Mouse (Mus musculus) embryonic facial prominence, embryonic 10.5 days (tissue): ENCODE measurements around the gene Abcg5. TPM values are rescaled to one million over a fixed set of nuclear protein-coding genes. Genes with fewer than 3 reads are reported as not detected.

Source experiments
- DNase-seq: peaks from one replicate; pipeline ENCODE4 v3.0.0-alpha.2; 2017; ENCODE audit warnings: low spot score
- H3K27ac ChIP-seq: fragments of 300-500 bp; sonication (generic); replicated peaks from 2 replicates; pipeline ENCODE4 v1.5.1; 2016; ENCODE audit warnings: mild to moderate bottlenecking
- H3K27me3 ChIP-seq: fragments of 300-500 bp; sonication (generic); replicated peaks from 2 replicates; pipeline ENCODE4 v1.6.1; 2016; ENCODE audit warnings: low read depth, mild to moderate bottlenecking; ENCODE audit not compliant: poor library complexity, severe bottlenecking
- H3K36me3 ChIP-seq: fragments of 300-500 bp; sonication (generic); replicated peaks from 2 replicates; pipeline ENCODE4 v1.6.1; 2016; ENCODE audit warnings: mild to moderate bottlenecking, moderate library complexity
- H3K4me1 ChIP-seq: fragments of 300-500 bp; sonication (generic); 2 replicates; pipeline ENCODE4 v1.6.1; 2016
- H3K4me3 ChIP-seq: fragments of 300-500 bp; sonication (generic); 2 replicates; pipeline ENCODE4 v1.5.1; 2016; ENCODE audit warnings: mild to moderate bottlenecking, moderate library complexity
- H3K9me3 ChIP-seq: fragments of 300-500 bp; sonication (generic); 2 replicates; pipeline ENCODE4 v1.6.1; 2016; ENCODE audit warnings: mild to moderate bottlenecking
- WGBS: fragments of 180-500 bp; shearing (Covaris S2); methylation state at CpG from one replicate; pipeline ENCODE4 v1.1.7; 2016; 5-methylcytosine and 5-hydroxymethylcytosine counted together
- polyA plus RNA-seq: library from polyadenylated mRNA; unstranded; fragments of >200 nt; fragmentation: Nextera tagmentation; extraction: Ambion mirVana; gene quantifications from 2 replicates; pipeline ENCODE4 v1.2.1, GENCODE M21; 2016

Gene Abcg5
- polyA plus RNA-seq: 1.3 and 1.6 TPM in 2 replicates

GRCm38 (mm10) chr17:84682734-84683717 lies at the start of gene Abcg5:
Abcg5 (minus strand) TSS chr17:84683011.
- 76% methylated on average over 18 of the region's 18 CpGs for WGBS
- no peaks in the 10 kb centered on the region for H3K27me3 ChIP-seq

GRCm38 (mm10) chr17:84732612-84733011 lies 49.8 kb upstream of the Abcg5 start:
- Histone ChIP-seq H3K27ac (no peak overlapping the region), H3K4me3 (no peak overlapping the region), H3K27me3 (no peaks in the 10 kb centered on the region), H3K36me3 (peaks cover 66% of the 10 kb centered on the region), H3K9me3 (no peaks in the 10 kb centered on the region), H3K4me1 (peaks cover 11% of the 10 kb centered on the region)
- 92% methylated on average over 8 of the region's 8 CpGs for WGBS
- no peak for DNase-seq

More at GRCm38 (mm10) chr17:84682734-84683717, at the start of gene Abcg5:
- H3K4me1 ChIP-seq: peaks cover 28% of the 10 kb centered on the region
- H3K9me3 ChIP-seq: no peaks in the 10 kb centered on the region
- H3K4me3 ChIP-seq: no peak within 1 kb of the TSS
- DNase-seq: no peak
- H3K27ac ChIP-seq: no peak within 1 kb of the TSS
- no peaks in the 10 kb centered on the region for H3K36me3 ChIP-seq

- Histone ChIP-seq H3K4me3 (no peak overlapping the region), H3K27me3 (no peaks in the 10 kb centered on the region), H3K9me3 (no peaks in the 10 kb centered on the region), H3K36me3 (peaks cover 67% of the 10 kb centered on the region), H3K4me1 (no peaks in the 10 kb centered on the region), H3K27ac (no peak overlapping the region)
- DNase-seq: no peak
- WGBS: 91% methylated on average over 12 of the region's 12 CpGs
Observed at GRCm38 (mm10) chr17:84731361-84731760, 48.5 kb upstream of the Abcg5 start.

DNA sequence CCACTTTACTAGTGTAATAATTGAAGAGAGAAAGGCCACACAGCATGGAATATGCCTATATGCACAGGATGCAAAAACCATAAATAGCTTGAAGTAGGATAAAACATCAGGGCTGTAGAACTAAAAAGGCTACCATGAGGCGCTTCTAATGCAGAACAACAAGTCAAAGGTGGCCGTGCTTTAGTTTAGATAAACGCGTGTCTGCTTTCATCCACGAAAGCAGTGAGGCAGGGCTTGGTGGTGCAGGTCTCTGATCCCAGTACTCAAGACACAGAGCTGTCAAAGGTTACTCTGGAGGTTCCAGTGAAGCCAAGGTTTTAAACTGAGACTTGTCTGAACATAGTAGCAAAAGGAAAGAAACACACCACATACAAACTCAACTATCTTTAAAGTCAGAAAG lies 46.3 kb upstream of the Abcg5 start:
- 93% methylated on average over 5 of the region's 5 CpGs for WGBS
- Histone ChIP-seq H3K9me3 (no peaks in the 10 kb centered on the region), H3K27ac (no peak overlapping the region), H3K27me3 (no peaks in the 10 kb centered on the region), H3K36me3 (peaks cover 74% of the 10 kb centered on the region), H3K4me3 (no peak overlapping the region), H3K4me1 (no peaks in the 10 kb centered on the region)
- DNase-seq: no peak

GRCm38 (mm10) chr17:84728201-84728911 lies 45.5 kb upstream of the Abcg5 start:
- no peaks in the 10 kb centered on the region for H3K4me1 ChIP-seq

DNA sequence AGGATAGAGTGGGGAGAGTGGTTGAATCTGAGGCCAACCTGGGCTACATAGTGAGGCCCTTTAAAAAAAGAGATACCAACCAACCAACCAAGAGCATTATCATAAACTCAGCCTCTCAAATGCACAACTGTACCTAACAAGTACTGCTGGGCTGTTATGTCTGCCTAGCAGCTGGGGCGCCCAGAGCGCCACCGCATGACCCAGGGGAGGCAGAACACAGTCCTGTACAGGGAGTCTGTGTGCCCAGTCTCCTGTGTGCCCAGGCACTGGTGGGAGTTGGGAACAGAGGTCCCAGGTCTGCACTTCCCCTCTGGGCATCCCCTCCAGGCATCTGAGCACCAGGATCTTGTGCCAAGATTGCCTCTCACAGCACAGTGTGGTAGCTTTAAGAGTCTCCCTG lies 42.4 kb upstream of the Abcg5 start:
- no peak for DNase-seq
- 96% methylated on average over 3 of the region's 3 CpGs for WGBS
- H3K27me3 ChIP-seq: no peaks in the 10 kb centered on the region
- no peak overlapping the region for H3K27ac ChIP-seq
- peaks cover 8% of the 10 kb centered on the region for H3K4me1 ChIP-seq
- peaks cover 78% of the 10 kb centered on the region for H3K36me3 ChIP-seq
- H3K9me3 ChIP-seq: no peaks in the 10 kb centered on the region
- H3K4me3 ChIP-seq: no peak overlapping the region

More at GRCm38 (mm10) chr17:84728201-84728911, 45.5 kb upstream of the Abcg5 start:
- WGBS: 77% methylated on average over 1 of the region's 1 CpGs
- DNase-seq: no peak
- H3K27me3 ChIP-seq: no peaks in the 10 kb centered on the region
- H3K9me3 ChIP-seq: no peaks in the 10 kb centered on the region
- H3K4me3 ChIP-seq: no peak overlapping the region
- H3K27ac ChIP-seq: no peak overlapping the region
- H3K36me3 ChIP-seq: peaks cover 77% of the 10 kb centered on the region

DNA sequence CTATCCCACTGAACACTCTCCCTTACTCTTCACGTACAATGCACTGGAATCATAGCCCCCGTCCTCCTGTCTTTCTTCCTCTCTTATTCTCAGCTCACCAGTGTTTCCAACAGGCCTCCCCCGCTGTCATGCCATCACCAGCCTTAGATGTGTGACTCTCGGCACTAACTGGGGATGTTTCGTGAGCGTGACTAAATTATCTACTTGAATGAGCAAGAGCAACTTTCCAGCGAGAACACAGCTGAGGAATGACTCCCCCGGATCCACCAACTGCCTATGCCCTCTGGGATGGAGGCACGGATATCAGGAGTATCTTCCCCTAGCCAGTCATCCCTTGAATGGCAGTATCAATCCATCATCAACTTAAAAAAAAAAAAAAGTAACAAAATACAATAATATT lies 41.2 kb upstream of the Abcg5 start:
- WGBS: 81% methylated on average over 9 of the region's 9 CpGs
- Histone ChIP-seq H3K27me3 (no peaks in the 10 kb centered on the region), H3K9me3 (no peaks in the 10 kb centered on the region), H3K36me3 (peaks cover 69% of the 10 kb centered on the region), H3K27ac (no peak overlapping the region), H3K4me1 (peaks cover 13% of the 10 kb centered on the region), H3K4me3 (no peak overlapping the region)
- DNase-seq: no peak

GRCm38 (mm10) chr17:84719105-84719504 lies 36.3 kb upstream of the Abcg5 start:
- peaks cover 51% of the 10 kb centered on the region for H3K36me3 ChIP-seq
- 86% methylated on average over 3 of the region's 3 CpGs for WGBS
- no peaks in the 10 kb centered on the region for H3K9me3 ChIP-seq
- H3K27ac ChIP-seq: no peak overlapping the region
- no peak for DNase-seq
- no peak overlapping the region for H3K4me3 ChIP-seq
- peaks cover 33% of the 10 kb centered on the region for H3K4me1 ChIP-seq
- H3K27me3 ChIP-seq: no peaks in the 10 kb centered on the region

DNA sequence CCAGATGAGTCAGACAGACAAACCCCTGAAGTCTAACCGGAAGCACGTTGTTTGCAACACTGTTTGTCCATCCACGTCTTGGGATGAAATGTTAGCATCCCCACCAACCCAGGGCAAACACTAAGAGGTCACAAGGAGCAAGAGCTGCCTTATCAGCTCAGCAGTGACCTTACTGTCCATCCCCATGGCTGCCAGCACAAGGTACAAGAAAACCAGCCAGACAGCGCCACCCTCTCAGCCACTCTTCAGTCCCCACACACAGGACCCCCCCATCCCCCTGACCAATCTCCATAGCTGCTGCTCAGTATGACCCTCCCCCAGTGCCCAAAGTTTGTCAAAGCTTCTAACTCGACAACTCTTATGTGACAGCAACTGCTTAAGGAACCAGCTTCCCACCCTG lies 34.6 kb upstream of the Abcg5 start:
- Histone ChIP-seq H3K27ac (peak overlapping the region; percentile 55), H3K27me3 (no peaks in the 10 kb centered on the region), H3K9me3 (no peaks in the 10 kb centered on the region), H3K4me3 (no peak overlapping the region), H3K36me3 (peaks cover 56% of the 10 kb centered on the region), H3K4me1 (peaks cover 33% of the 10 kb centered on the region)
- DNase-seq: no peak
- WGBS: 53% methylated on average over 5 of the region's 5 CpGs

DNA sequence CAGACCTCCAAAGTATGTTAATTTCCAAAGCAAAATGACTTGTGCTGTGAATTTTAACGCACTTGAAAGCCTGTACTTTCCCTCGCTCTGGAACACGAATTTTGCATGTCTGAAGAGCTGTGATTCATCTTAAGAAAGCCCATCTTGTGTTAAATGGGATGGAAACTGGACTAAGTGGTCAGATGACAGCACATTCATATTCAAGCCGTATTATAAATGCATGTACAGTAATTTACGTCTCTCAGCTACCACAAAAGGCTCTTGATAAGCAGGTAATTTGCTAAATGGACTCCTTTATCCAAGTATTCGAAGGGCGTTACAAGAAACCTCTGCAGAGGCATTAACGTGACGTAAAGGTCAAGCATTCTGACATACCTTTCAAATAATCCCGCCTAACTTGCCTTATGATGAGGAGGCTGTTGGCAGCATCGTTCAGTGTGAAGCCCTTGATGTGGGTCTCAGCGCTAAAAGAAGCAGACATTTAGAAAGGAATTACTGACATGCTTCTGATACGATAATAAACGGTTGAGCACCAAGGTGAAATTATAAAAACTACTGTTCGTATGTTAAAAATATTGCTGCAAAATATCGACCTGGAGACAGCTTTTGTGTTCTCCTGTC lies 33.6 kb upstream of the Abcg5 start:
- Histone ChIP-seq H3K4me1 (peaks cover 33% of the 10 kb centered on the region), H3K4me3 (no peak overlapping the region), H3K36me3 (peaks cover 56% of the 10 kb centered on the region), H3K27me3 (no peaks in the 10 kb centered on the region), H3K9me3 (no peaks in the 10 kb centered on the region), H3K27ac (no peak overlapping the region)
- 76% methylated on average over 16 of the region's 16 CpGs for WGBS
- no peak for DNase-seq

DNA sequence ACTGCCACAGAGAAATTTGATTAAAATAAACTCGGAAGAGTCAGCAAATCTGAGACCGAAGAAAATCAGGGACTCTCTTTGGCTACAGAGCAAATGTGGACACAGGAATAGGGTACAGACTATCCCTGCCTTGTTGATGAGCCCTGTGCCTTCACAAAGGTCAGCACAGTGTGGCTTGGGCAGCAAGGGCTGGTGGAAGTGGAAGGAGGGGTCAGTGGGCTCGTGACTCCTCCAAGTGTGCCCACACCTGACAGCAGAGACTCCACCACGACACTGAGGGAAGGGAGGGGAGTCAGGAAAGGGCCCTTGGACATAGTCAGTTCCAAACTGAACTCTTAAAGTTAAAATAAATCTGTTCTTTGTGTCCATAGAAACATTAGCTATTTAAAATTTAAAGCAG lies 32.1 kb upstream of the Abcg5 start:
- peaks cover 50% of the 10 kb centered on the region for H3K36me3 ChIP-seq
- no peaks in the 10 kb centered on the region for H3K27me3 ChIP-seq
- H3K4me3 ChIP-seq: no peak overlapping the region
- H3K27ac ChIP-seq: no peak overlapping the region
- H3K9me3 ChIP-seq: no peaks in the 10 kb centered on the region
- 61% methylated on average over 4 of the region's 4 CpGs for WGBS
- peaks cover 23% of the 10 kb centered on the region for H3K4me1 ChIP-seq
- DNase-seq: no peak

DNA sequence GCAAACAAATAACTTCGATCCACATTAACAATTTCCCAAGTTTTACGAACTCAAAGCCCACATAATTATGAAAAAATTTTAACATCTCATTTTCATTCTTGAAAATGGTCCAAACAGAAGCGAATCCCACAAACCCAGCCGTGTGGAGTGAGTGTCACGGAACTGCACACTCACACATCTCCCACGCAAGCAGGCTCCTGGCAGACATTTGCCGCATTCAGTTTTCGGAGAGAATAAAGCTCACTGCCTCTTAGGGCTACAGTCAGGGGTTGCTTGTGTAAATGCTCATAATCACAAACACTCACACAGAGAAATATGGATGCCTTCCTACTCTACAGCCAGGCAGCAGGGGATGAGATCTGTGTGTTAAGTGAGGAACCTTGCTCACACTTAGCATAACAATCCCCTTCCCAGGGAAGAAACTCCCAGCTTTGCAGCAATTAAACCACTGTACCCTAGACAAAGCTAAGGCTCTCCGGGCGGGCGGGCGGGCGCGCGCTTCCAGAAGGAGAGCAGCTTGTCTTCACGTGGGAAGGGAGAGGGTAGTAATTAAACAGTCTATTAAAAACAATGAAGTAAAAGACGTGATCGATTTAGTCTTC lies 30.9 kb upstream of the Abcg5 start:
- Histone ChIP-seq H3K27me3 (no peaks in the 10 kb centered on the region), H3K36me3 (peaks cover 63% of the 10 kb centered on the region), H3K27ac (no peak overlapping the region), H3K4me3 (no peak overlapping the region), H3K4me1 (peaks cover 31% of the 10 kb centered on the region), H3K9me3 (no peaks in the 10 kb centered on the region)
- 85% methylated on average over 18 of the region's 18 CpGs for WGBS
- DNase-seq: no peak
